Mouse (Mus musculus) embryonic facial prominence, embryonic 10.5 days (tissue): ENCODE data around the gene Per3. TPM values are rescaled to one million over a fixed set of nuclear protein-coding genes. Genes with fewer than 3 reads are reported as not detected.
"Not testable (repeated sequence)": the region's sequence is repeated elsewhere in the genome, so short reads cannot be mapped to it uniquely, and the experiment has no call there.

ENCODE experiments used
- DNase-seq: peaks from one replicate; pipeline ENCODE4 v3.0.0-alpha.2; 2017; ENCODE audit warnings: low spot score
- H3K27ac ChIP-seq: fragments of 300-500 bp; sonication (generic); replicated peaks from 2 replicates; pipeline ENCODE4 v1.5.1; 2016; ENCODE audit warnings: mild to moderate bottlenecking
- H3K27me3 ChIP-seq: fragments of 300-500 bp; sonication (generic); replicated peaks from 2 replicates; pipeline ENCODE4 v1.6.1; 2016; ENCODE audit warnings: low read depth, mild to moderate bottlenecking; ENCODE audit not compliant: poor library complexity, severe bottlenecking
- H3K36me3 ChIP-seq: fragments of 300-500 bp; sonication (generic); replicated peaks from 2 replicates; pipeline ENCODE4 v1.6.1; 2016; ENCODE audit warnings: mild to moderate bottlenecking, moderate library complexity
- H3K4me1 ChIP-seq: fragments of 300-500 bp; sonication (generic); 2 replicates; pipeline ENCODE4 v1.6.1; 2016
- H3K4me3 ChIP-seq: fragments of 300-500 bp; sonication (generic); 2 replicates; pipeline ENCODE4 v1.5.1; 2016; ENCODE audit warnings: mild to moderate bottlenecking, moderate library complexity
- H3K9me3 ChIP-seq: fragments of 300-500 bp; sonication (generic); 2 replicates; pipeline ENCODE4 v1.6.1; 2016; ENCODE audit warnings: mild to moderate bottlenecking
- WGBS: fragments of 180-500 bp; shearing (Covaris S2); methylation state at CpG from one replicate; pipeline ENCODE4 v1.1.7; 2016; 5-methylcytosine and 5-hydroxymethylcytosine counted together
- polyA plus RNA-seq: library from polyadenylated mRNA; unstranded; fragments of >200 nt; fragmentation: Nextera tagmentation; extraction: Ambion mirVana; gene quantifications from 2 replicates; pipeline ENCODE4 v1.2.1, GENCODE M21; 2016

The Per3 gene
- polyA plus RNA-seq, 1 experiment from 2014 or later = 7.8 TPM

DNA sequence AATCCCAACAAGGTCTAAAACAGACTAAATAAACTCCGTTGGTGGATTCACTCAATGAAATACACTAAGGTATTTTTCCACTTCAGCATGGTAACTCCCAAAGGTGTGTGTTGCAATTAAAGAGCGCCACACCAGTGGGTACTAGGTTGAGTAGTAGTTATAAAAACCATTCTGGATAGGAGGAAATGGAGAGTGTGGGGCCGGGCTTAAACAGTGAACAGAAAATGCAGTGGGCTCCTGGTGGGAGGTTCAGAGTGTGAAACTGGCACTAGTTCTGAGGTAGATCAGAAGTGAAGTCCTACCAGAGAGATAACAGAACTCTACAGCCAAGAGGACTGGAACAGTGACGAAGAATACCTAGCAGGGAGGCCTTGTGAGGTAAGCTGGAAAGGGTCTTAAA is 14.2 kb upstream of the Per3 start:
- Histone ChIP-seq H3K27ac (peak overlapping the region; percentile 94), H3K27me3 (no peaks in the 10 kb centered on the region), H3K4me3 (peak overlapping the region; percentile 97), H3K4me1 (peaks cover 20% of the 10 kb centered on the region), H3K36me3 (peaks cover 44% of the 10 kb centered on the region), H3K9me3 (peaks cover 11% of the 10 kb centered on the region; the same call in 1 of the 2 replicates)
- WGBS = 81% methylated on average over 4 of the region's 4 CpGs
- DNase-seq = no peak

DNA sequence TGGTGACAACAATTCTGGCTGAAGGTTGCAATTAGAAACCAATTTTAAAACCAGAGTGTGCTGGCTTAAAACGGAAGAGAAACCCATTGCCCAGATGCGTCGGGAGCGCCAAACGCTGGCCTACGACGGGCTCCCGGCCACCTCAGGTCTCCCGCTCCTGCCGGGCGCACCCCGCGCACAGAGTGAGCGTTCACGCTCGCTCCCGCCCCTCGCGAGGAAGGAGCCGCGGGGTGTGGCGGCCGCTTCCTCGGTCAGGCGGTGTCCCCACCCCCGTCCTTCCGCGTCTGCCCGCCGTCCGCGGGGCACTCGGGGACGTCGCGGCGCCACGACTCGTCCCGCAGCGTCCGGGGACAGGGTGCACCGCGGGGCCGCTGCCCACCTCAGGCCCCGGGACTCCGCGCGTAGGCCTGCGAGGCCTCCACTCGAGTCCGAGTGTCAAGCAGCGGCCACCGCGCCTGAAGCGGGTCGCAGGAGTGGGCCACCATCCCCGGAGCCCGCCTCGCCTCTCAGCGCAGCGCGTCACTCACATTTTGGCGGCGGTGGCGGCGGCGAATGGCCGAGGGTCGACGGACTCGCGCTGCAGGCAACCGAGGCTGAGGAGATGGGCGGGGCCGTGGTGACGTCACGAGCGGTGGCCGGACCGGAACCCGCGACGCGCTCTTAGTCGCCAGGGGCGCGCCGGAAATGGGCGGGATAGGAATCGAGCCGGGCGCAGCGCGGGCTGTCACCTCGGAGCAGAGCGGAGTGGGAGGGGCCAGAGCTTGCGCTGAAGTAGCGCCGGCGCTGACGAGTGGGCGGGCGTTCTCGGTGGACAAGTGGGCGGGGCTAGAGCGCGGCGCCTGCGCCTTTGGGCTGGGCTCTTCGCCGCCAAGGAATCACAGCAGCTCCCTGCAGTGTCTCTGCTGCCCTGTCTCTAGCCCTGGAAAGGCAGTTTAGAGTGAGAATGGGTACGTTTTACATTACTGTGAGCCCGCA is 13.2 kb upstream of the Per3 start, which contains the start of gene Vamp3:
Gene Vamp3, minus strand, starts transcription at position 617 of the 975 bp plus-strand sequence.
- peaks cover 11% of the 10 kb centered on the region; the same call in 1 of the 2 replicates for H3K9me3 ChIP-seq
- H3K4me3 ChIP-seq = peak within 1 kb of the TSS; percentile 97
- peaks cover 20% of the 10 kb centered on the region for H3K4me1 ChIP-seq
- no peaks in the 10 kb centered on the region for H3K27me3 ChIP-seq
- peak within 1 kb of the TSS; percentile 94 for H3K27ac ChIP-seq
- peaks cover 42% of the 10 kb centered on the region for H3K36me3 ChIP-seq
- WGBS = under 1% methylated on average over 114 of the region's 114 CpGs
- peak; percentile 100 for DNase-seq

DNA sequence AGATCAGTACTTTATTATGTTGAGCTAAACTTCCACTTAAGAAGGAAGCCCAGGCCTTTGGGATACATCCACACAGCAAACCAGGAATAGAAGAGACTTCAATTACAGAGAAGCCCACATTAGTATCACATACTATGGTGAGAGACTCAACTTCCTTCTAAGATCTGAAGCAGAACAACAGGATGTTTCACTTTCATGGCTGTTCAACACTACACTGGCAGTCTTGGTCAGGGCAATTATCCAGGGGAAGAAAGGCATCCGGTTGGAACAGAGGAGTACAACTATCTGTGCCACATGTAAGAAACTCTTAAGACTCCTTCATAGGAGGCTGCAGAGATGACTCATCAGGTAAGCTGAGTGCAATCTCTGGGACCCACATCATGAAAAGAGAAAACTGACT is 6.7 kb upstream of the Per3 start:
- no peak for DNase-seq
- no peak overlapping the region for H3K4me3 ChIP-seq
- peaks cover under 1% of the 10 kb centered on the region; the same call in 1 of the 2 replicates for H3K4me1 ChIP-seq
- H3K27ac ChIP-seq = no peak overlapping the region
- peaks cover 81% of the 10 kb centered on the region for H3K36me3 ChIP-seq
- no peaks in the 10 kb centered on the region for H3K9me3 ChIP-seq
- WGBS = 96% methylated on average over 1 of the region's 1 CpGs
- H3K27me3 ChIP-seq = no peaks in the 10 kb centered on the region

DNA sequence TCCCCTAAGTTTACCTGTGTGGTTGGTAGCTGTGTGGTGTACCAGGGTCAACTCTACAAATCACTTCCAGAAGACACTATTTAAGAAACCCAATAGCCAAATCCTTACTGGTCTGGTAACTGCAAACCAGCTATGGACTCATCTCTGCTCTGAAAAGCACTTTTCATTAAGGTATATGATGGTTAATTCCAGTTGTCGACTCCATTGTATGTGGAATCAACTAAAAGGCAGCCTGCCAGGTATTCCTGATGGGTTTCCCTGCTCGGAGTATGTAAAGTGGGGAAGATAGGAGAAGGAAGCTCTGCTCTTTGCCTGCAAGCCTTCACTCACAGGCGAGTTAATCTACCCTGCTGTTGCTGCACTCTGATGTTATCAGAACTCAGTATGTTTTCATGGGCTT is 2.1 kb upstream of the Per3 start:
- no peak overlapping the region for H3K27ac ChIP-seq
- no peak for DNase-seq
- peaks cover 20% of the 10 kb centered on the region for H3K4me1 ChIP-seq
- 0 out of 2 replicates have a peak, but pooled peaks cover 8% of the 10 kb centered on the region for H3K27me3 ChIP-seq
- peaks cover 49% of the 10 kb centered on the region for H3K36me3 ChIP-seq
- no peaks in the 10 kb centered on the region for H3K9me3 ChIP-seq
- WGBS = 87% methylated on average over 3 of the region's 3 CpGs
- no peak overlapping the region for H3K4me3 ChIP-seq

DNA sequence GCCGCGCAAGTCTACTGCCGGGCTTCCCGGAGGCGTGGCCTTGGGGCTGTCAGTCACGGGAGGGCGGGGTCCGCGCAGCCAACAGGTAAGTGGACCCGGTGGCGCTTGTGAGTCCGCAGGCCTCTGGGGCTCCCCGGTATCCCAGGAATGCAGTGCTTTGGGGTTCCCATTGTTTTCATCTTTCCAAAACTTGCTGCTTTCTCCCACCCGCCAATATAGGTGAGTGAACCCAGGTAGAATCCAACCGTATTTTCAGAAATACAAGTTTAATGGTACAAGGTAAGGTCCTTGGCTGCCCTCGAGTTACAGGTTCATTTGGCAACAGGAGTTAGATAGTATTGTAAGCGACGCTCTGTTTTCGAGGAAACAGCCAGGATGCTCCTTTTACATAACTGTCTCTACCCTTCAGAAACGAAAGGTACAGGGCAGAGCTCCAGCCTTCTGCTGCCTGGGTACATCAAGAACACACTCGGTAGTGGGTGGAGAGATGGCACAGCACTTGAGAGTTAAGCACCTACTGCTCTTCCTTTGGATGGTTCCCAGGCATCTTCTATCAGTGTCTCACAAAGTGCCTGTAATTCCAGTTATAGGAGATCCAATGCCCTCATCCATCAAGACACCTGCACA is 592 bp upstream of the Per3 start:
- no peak for DNase-seq
- WGBS = 6% methylated on average over 21 of the region's 21 CpGs
- H3K9me3 ChIP-seq = no peaks in the 10 kb centered on the region
- H3K4me3 ChIP-seq = peak overlapping the region; percentile 71
- 0 out of 2 replicates have a peak, but pooled peaks cover 8% of the 10 kb centered on the region for H3K27me3 ChIP-seq
- H3K4me1 ChIP-seq = peaks cover 20% of the 10 kb centered on the region
- H3K36me3 ChIP-seq = peaks cover 36% of the 10 kb centered on the region
- peak overlapping the region; percentile 83 for H3K27ac ChIP-seq

DNA sequence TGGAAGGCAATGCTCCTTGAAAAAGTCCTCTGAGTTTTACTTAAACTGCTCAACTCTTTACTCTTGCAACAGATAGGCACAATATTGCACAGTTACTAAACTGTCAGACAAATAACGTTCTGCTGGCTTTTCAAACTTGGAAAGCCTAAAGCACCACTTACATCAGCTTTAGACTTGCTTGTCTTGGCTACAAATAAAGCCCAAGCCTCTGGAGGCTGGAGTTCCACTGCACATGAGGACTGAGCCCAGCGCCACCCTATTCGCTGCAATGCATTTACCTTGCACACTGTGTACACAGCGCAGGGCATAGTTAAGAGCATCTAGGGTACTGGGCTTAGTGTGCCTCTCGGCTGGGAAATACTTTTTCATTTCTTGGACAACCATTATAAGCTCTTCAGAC is 1.2 kb downstream of the Per3 start:
- H3K36me3 ChIP-seq = peaks cover 21% of the 10 kb centered on the region
- H3K27me3 ChIP-seq = 0 out of 2 replicates have a peak, but pooled peaks cover 8% of the 10 kb centered on the region
- H3K9me3 ChIP-seq = no peaks in the 10 kb centered on the region
- no peak for DNase-seq
- WGBS = 56% methylated on average over 5 of the region's 5 CpGs
- H3K4me3 ChIP-seq = peak overlapping the region; percentile 71
- no peak overlapping the region for H3K27ac ChIP-seq
- H3K4me1 ChIP-seq = peaks cover 20% of the 10 kb centered on the region

DNA sequence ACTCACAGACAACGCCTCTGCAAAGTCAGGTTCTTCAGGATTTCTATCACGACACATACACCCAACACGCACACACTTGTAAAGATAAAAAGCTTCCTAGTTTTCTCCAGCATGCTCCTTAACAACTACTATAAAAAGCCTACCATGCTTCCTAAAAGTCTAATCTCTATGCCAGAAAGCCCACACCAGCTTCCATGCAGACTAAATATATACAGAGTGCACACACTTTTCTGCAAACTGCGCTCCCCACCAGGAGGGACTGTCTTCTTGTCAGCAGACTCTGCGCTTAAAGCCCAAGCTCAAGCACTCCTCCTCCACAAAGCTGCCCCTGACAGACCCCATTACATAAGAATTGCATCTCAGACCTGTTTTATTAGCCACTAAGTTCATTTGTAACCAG is 3.0 kb downstream of the Per3 start:
- Histone ChIP-seq H3K27ac (no peak overlapping the region), H3K4me3 (no peak overlapping the region), H3K27me3 (0 out of 2 replicates have a peak, but pooled peaks cover 8% of the 10 kb centered on the region), H3K9me3 (no peaks in the 10 kb centered on the region), H3K4me1 (peaks cover 20% of the 10 kb centered on the region), H3K36me3 (peaks cover 3% of the 10 kb centered on the region)
- no peak for DNase-seq
- 88% methylated on average over 5 of the region's 5 CpGs for WGBS

DNA sequence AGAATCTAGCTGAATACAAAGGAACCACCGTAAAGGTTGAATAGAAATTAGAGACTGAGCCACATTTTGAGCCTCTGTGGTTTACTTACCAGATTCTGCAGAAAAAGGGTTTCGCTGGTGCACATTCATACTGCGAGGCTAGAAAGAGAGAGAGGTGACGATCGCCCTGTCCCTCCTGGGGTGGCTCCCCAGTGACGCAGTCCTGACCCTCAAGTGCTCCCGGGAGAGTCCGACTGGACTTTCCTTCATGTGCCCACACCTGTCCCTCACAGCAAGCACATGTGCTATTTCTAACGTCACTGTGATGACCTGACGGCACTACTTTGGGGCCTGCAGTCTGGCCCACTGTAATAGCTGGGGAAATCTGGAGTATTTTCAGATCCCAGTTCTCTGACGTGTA is 6.7 kb downstream of the Per3 start:
- no peaks in the 10 kb centered on the region for H3K4me1 ChIP-seq
- WGBS = 90% methylated on average over 11 of the region's 11 CpGs
- no peak for DNase-seq
- H3K9me3 ChIP-seq = no peaks in the 10 kb centered on the region
- H3K27me3 ChIP-seq = 0 out of 2 replicates have a peak, but pooled peaks cover 2% of the 10 kb centered on the region
- H3K27ac ChIP-seq = no peak overlapping the region
- H3K36me3 ChIP-seq = peaks cover 3% of the 10 kb centered on the region; the same call in 1 of the 2 replicates
- H3K4me3 ChIP-seq = no peak overlapping the region

DNA sequence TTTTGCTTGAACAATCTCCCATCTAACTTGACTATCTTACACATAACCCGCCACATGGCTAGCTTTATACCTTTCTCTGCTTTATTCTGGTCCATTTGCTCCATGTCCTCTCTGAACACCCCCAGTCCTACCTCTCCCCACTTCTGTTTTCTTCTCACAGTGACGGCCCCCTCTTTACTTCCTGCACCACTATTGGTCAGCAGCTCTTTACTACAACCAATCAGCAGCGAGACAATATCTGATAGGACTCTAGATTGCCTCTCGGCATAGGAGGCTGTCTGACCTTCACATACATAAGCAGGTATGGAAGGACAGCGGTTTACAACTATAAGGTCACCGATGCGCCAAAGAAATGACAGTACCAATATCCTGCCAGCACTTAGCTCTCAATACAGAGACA is 7.9 kb downstream of the Per3 start:
- no peak overlapping the region for H3K27ac ChIP-seq
- H3K4me1 ChIP-seq = no peaks in the 10 kb centered on the region
- H3K27me3 ChIP-seq = no peaks in the 10 kb centered on the region
- H3K9me3 ChIP-seq = no peaks in the 10 kb centered on the region
- 88% methylated on average over 7 of the region's 7 CpGs for WGBS
- DNase-seq = no peak
- no peak overlapping the region for H3K4me3 ChIP-seq
- H3K36me3 ChIP-seq = peaks cover 5% of the 10 kb centered on the region; the same call in 1 of the 2 replicates

DNA sequence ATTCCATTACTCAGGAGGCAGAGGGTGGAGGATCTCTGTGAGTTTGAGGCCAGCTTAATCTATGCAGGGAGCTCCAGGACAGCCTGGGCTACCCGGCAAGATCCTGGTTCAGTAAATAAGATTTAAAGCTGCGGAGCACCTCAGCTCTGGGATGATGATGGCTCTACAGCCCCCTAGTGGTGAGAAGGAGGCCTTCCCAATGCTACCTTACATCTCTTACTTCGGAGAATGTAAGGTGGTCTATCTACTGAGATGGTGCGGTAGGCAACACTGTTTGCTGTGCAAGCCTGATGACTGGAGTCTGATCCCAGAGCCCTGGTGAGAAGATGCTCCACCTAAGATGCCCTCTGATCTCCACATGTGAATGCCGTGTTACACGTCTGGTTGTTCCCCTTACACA is 17.5 kb downstream of the Per3 start:
- H3K9me3 ChIP-seq = no peaks in the 10 kb centered on the region
- no peak overlapping the region for H3K4me3 ChIP-seq
- 55% methylated on average over 6 of the region's 6 CpGs for WGBS
- no peaks in the 10 kb centered on the region for H3K27me3 ChIP-seq
- H3K27ac ChIP-seq = no peak overlapping the region
- H3K36me3 ChIP-seq = peaks cover 11% of the 10 kb centered on the region; the same call in 1 of the 2 replicates
- no peaks in the 10 kb centered on the region for H3K4me1 ChIP-seq
- DNase-seq = peak; percentile 53

DNA sequence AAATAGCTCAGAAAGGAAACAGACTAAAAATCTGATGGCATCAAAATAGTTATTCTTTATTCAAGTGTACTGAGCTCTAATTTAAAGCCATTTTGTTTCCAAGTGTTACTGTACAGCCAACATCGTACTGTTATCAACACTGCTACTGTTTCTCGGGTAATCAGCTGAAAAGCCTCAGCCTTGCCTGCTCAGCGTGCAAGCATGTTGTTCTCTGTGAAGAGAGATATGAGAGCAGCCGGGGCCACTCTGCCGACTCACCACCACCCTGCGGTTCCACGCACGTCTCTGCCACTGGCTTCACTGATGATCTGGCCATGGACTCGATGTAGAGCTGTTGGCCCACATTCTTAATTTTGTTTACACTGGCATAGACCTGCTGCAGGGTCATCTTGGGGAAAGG is 20.3 kb downstream of the Per3 start:
- Histone ChIP-seq H3K9me3 (no peaks in the 10 kb centered on the region), H3K27me3 (no peaks in the 10 kb centered on the region), H3K36me3 (peaks cover 18% of the 10 kb centered on the region), H3K27ac (no peak overlapping the region), H3K4me1 (peaks cover 4% of the 10 kb centered on the region; the same call in 1 of the 2 replicates), H3K4me3 (no peak overlapping the region)
- DNase-seq = no peak
- 91% methylated on average over 9 of the region's 9 CpGs for WGBS

DNA sequence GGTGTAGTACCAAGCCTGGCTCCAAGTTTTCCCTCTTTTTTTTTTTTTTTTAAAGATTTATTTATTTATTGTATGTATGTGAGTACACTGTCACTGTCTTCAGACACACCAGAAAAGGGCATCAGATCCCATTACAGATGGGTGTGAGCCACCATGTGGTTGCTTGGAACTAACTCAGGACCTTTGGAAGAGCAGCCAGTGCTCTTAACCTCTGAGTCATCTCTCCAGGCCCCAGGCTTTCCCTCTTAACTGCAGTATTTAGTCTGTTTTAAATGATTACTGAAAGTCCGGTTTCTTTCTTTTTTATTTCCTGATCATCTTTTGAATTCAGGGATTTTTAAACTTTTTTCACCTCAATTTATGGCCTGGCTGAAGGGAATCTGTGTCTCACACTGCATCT is 27.1 kb downstream of the Per3 start:
- WGBS = 94% methylated on average over 1 of the region's 1 CpGs
- H3K27ac ChIP-seq, H3K4me3 ChIP-seq, DNase-seq, H3K9me3 ChIP-seq, H3K27me3 ChIP-seq: not testable (repeated sequence)
- H3K4me1 ChIP-seq = peaks cover 24% of the 10 kb centered on the region
- H3K36me3 ChIP-seq = peaks cover 37% of the 10 kb centered on the region
